In genomic region chr1:125663104-125663503, GRCm38 (mm10) we compare ENCODE assay signal across 10 mouse cellular contexts. TPM values are rescaled to one million over a fixed set of nuclear protein-coding genes. Genes with fewer than 3 reads are reported as not detected.
DNase-seq lines count a peak whose midpoint lies in the region; ATAC-seq and TF ChIP-seq lines count a peak whose summit lies in the region.
"Had no signal": no experiment of that assay in that cellular context is flagged by ENCODE, and none has a peak within 500 bp of the region (broad histone marks: within the 10 kb centered on the region; RNA-seq: fewer than 3 reads in every experiment).

No protein-coding gene starts in this region.

- H3K9ac ChIP-seq in heart, adult 2 months (ENCODE audit: low read depth, low read length), result no peak overlapping the region

- no peaks in the 10 kb centered on the region for H3K9me3 ChIP-seq in embryonic facial prominence, embryonic 10.5 days

- peak; percentile 25 for TF ChIP-seq CTCF in heart, adult 2 months (IDR thresholded peaks at IDR 0.05)

- no peak for TF ChIP-seq POLR2A in heart, adult 2 months (IDR thresholded peaks at IDR 0.05; ENCODE audit: insufficient read depth, low read depth, low read length)

- peaks cover 2% of the 10 kb centered on the region; the same call in 1 of the 2 replicates for H3K27me3 ChIP-seq in heart, adult 2 months (ENCODE audit: control insufficient read depth, insufficient read depth, low read length)
- H3K27me3 ChIP-seq in embryonic facial prominence, embryonic 10.5 days (replicated peaks; ENCODE audit: low read depth, poor library complexity, severe bottlenecking), result no peaks in the 10 kb centered on the region

- intact Hi-C loops in heart, adult 2 months (cut with DNase I), result loop anchor here (5.0 to 10.0 kb wide), 2 partner anchors 39 to 138 kb away; no protein-coding TSS in a partner anchor

- no peaks in the 10 kb centered on the region for H3K79me2 ChIP-seq in heart, adult 2 months (replicated peaks; ENCODE audit: control insufficient read depth, insufficient read depth, low read length)

- ATAC-seq in CD4-positive, CD25-positive, alpha-beta regulatory T cell, adult 4 months, result no peak

- H3K27ac ChIP-seq in heart, adult 2 months, result peak overlapping the region; percentile 69
- no peak overlapping the region for H3K27ac ChIP-seq in embryonic facial prominence, embryonic 10.5 days (replicated peaks)

- WGBS in heart, adult 2 months, result 4% methylated on average over 4 of the region's 4 CpGs
- whole genome bisulfite sequencing in embryonic facial prominence, embryonic 10.5 days, result 73% methylated on average over 4 of the region's 4 CpGs

- H3K4me3 ChIP-seq in heart, adult 2 months, result no peak overlapping the region
- no peak overlapping the region for H3K4me3 ChIP-seq in embryonic facial prominence, embryonic 10.5 days
- H3K4me3 ChIP-seq: erythroblast, embryonic 14.5 days had no signal

- peak; percentile 85 for TF ChIP-seq EP300 in heart, adult 2 months (IDR thresholded peaks at IDR 0.05; ENCODE audit: insufficient read depth, low read depth, low read length)

- H3K36me3 ChIP-seq in heart, adult 2 months (ENCODE audit: control insufficient read depth, insufficient read depth, low read length), result peaks cover 4% of the 10 kb centered on the region; the same call in 1 of the 2 replicates
- H3K36me3 ChIP-seq in embryonic facial prominence, embryonic 10.5 days (replicated peaks), result no peaks in the 10 kb centered on the region

- DNase-seq in MEL-GATA-1-ER (ENCODE audit: extremely low read depth, low read depth), result peak; percentile 38
- peak; percentile 72 to 86 for DNase-seq in heart, adult 2 months
- DNase-seq in kidney, postnatal 10 days, result peak; percentile 45
- peak; percentile 86 for DNase-seq in lung, postnatal 36 days
- no peak for DNase-seq in cerebellum, postnatal 36 days
- no peak for DNase-seq in spleen, postnatal 4 days (ENCODE audit: low spot score in 2 of 2)
- DNase-seq in embryonic facial prominence, embryonic 10.5 days (ENCODE audit: low spot score), result no peak

- H3K4me1 ChIP-seq in heart, adult 2 months (ENCODE audit: control insufficient read depth, insufficient read depth, low read length), result peaks cover 6% of the 10 kb centered on the region
- no peaks in the 10 kb centered on the region for H3K4me1 ChIP-seq in embryonic facial prominence, embryonic 10.5 days

RNA-seq across cellular contexts. Expression of gene Gpr39, which starts 13.7 kb away (rescaled TPM):
- total RNA-seq in heart, adult 2 months (2021), result under 1 TPM; 0.18 to 0.47 TPM
- polyA plus RNA-seq in heart, adult 2 months (2012; rRNA removed), result 1.3 and 1.4 TPM in 2 replicates
- polyA plus RNA-seq in embryonic facial prominence, embryonic 10.5 days (2016; fragmentation: Nextera tagmentation; extraction: Ambion mirVana), result 0.06 TPM in 1 of 2 replicates, not detected in the other
- polyA plus RNA-seq in CD4-positive, CD25-positive, alpha-beta regulatory T cell, adult 4 months (2017; shearing (Covaris generic)), result not detected
- total RNA-seq: left cerebral cortex, adult 18-20 months had no signal
- polyA plus RNA-seq: erythroblast, embryonic 14.5 days had no signal

Comparison
In these comparisons a context has a peak if more than half of its experiments do, and no peak if none do; other contexts are left out.
1. DNase-seq: peak in MEL-GATA-1-ER (single experiment), heart, adult 2 months (2 of 2), kidney, postnatal 10 days (single experiment) and lung, postnatal 36 days (single experiment); none in cerebellum, postnatal 36 days (0 of 2), spleen, postnatal 4 days (0 of 2) and embryonic facial prominence, embryonic 10.5 days (single experiment).